Mouse (Mus musculus): ENCODE measurements around the gene Deaf1.
A peak's percentile ranks its signal among the peaks of the same experiment; 100 is the strongest.

Gene Deaf1

GRCm38 (mm10) chr7:141297926-141298650 lies 29.4 kb downstream of the Deaf1 start:
- no peak for DNase-seq (ENCODE audit: low read depth, low spot score)

- no peak for DNase-seq (ENCODE audit: low read depth, low spot score)
Observed at GRCm38 (mm10) chr7:141294479-141294878, 33.0 kb downstream of the Deaf1 start.

GRCm38 (mm10) chr7:141293852-141294471 lies 33.5 kb downstream of the Deaf1 start:
- DNase-seq (ENCODE audit: low read depth, low spot score), result peak; percentile 36

- DNase-seq (ENCODE audit: low read depth, low spot score), result no peak
Observed at GRCm38 (mm10) chr7:141292583-141293388, 34.7 kb downstream of the Deaf1 start.

- peak; percentile 45 for DNase-seq (ENCODE audit: low read depth, low spot score)
Observed at GRCm38 (mm10) chr7:141291921-141292582, 35.4 kb downstream of the Deaf1 start, which contains the start of gene Drd4. Drd4 (plus strand) TSS chr7:141292006.

GRCm38 (mm10) chr7:141288042-141288441 lies 39.4 kb downstream of the Deaf1 start:
- DNase-seq (ENCODE audit: low read depth, low spot score), result peak; percentile 55

GRCm38 (mm10) chr7:141282756-141283155 lies 44.7 kb downstream of the Deaf1 start:
- DNase-seq (ENCODE audit: low read depth, low spot score), result no peak

- DNase-seq (ENCODE audit: low read depth, low spot score), result no peak
Observed at GRCm38 (mm10) chr7:141281442-141281841, 46.0 kb downstream of the Deaf1 start.

GRCm38 (mm10) chr7:141278766-141279590 lies 48.5 kb downstream of the Deaf1 start, which contains the start of gene Sct:
Sct (minus strand) TSS chr7:141279133.
- peak; percentile 78 for DNase-seq (ENCODE audit: low read depth, low spot score)

GRCm38 (mm10) chr7:141277701-141278678 lies 49.5 kb downstream of the Deaf1 start:
- no peak for DNase-seq (ENCODE audit: low read depth, low spot score)

GRCm38 (mm10) chr7:141276546-141276945 lies 50.9 kb downstream of the Deaf1 start, which contains the start of gene Cdhr5:
Cdhr5 (minus strand) TSS chr7:141276786.
- no peak for DNase-seq (ENCODE audit: low read depth, low spot score)

- DNase-seq (ENCODE audit: low read depth, low spot score), result no peak
Observed at GRCm38 (mm10) chr7:141275356-141275755, 52.1 kb downstream of the Deaf1 start.

GRCm38 (mm10) chr7:141270631-141271030 lies 56.9 kb downstream of the Deaf1 start:
- DNase-seq (ENCODE audit: low read depth, low spot score), result no peak

- DNase-seq (ENCODE audit: low read depth, low spot score), result no peak
Observed at GRCm38 (mm10) chr7:141269273-141269545, 58.3 kb downstream of the Deaf1 start.

- DNase-seq (ENCODE audit: low read depth, low spot score), result no peak
Observed at GRCm38 (mm10) chr7:141268466-141269272, 58.8 kb downstream of the Deaf1 start.

- no peak for DNase-seq (ENCODE audit: low read depth, low spot score)
Observed at GRCm38 (mm10) chr7:141265739-141266561, 61.5 kb downstream of the Deaf1 start, which contains the start of gene Irf7. Irf7 (minus strand) TSS chr7:141266481.

- DNase-seq (ENCODE audit: low read depth, low spot score), result no peak
Observed at GRCm38 (mm10) chr7:141265411-141265738, 62.1 kb downstream of the Deaf1 start.

- peak; percentile 19 for DNase-seq (ENCODE audit: low read depth, low spot score)
Observed at GRCm38 (mm10) chr7:141264761-141265410, 62.6 kb downstream of the Deaf1 start.
